ENCODE assay signal across 16 mouse cellular contexts in the genomic region with DNA sequence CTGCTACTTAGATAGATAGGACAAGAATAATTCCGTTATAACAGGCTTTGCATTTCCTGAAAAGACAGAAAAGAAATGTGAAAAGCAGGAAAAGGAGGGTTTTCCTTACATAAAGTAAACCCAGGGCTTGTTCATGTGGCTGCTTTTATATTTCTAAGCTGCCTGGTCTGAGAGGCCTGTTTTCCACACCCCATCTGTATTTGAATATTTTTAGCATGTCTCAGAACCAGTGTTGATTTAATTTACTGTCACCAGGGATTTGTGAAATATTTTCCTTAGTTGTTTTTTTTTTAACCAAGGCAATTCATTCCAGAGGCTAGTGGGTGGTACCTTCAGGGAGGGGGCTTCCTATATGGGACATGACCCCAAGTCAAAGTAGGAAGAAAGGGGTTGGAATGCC. TPM values are rescaled to one million over a fixed set of nuclear protein-coding genes. Genes with fewer than 3 reads are reported as not detected.
"Had no signal": no experiment of that assay in that cellular context is flagged by ENCODE, and none has a peak within 500 bp of the region (broad histone marks: within the 10 kb centered on the region; RNA-seq: fewer than 3 reads in every experiment).

No protein-coding gene starts in this region.

- H3K9me3 ChIP-seq: limb, embryonic 15.5 days; liver, embryonic 12.5 days; midbrain, embryonic 10.5 days; midbrain, embryonic 15.5 days; neural tube, embryonic 12.5 days had no signal

- H3K27me3 ChIP-seq: limb, embryonic 15.5 days; midbrain, embryonic 15.5 days; neural tube, embryonic 12.5 days had no signal

- DNase-seq: kidney, postnatal 25 days; lung, embryonic 14.5 days; lung, postnatal 10 days; lung, postnatal 4 days; thymus, adult 18-20 months; thymus, postnatal 14 days had no signal

- H3K4me1 ChIP-seq: liver, embryonic 12.5 days; midbrain, embryonic 10.5 days had no signal

- ATAC-seq: liver, embryonic 12.5 days; midbrain, embryonic 15.5 days had no signal

- H3K36me3 ChIP-seq: limb, embryonic 15.5 days; liver, embryonic 12.5 days; midbrain, embryonic 10.5 days; midbrain, embryonic 15.5 days; neural tube, embryonic 12.5 days had no signal

- H3K9ac ChIP-seq: limb, embryonic 15.5 days; liver, embryonic 12.5 days; lung, embryonic 14.5 days; midbrain, embryonic 15.5 days; neural tube, embryonic 12.5 days had no signal

- H3K4me3 ChIP-seq: limb, embryonic 15.5 days; liver, embryonic 12.5 days; midbrain, embryonic 10.5 days; midbrain, embryonic 15.5 days; neural tube, embryonic 12.5 days had no signal

- H3K27ac ChIP-seq: limb, embryonic 15.5 days; liver, embryonic 12.5 days; midbrain, embryonic 10.5 days; midbrain, embryonic 15.5 days; neural tube, embryonic 12.5 days; stomach, postnatal 0 days had no signal

- H3K4me2 ChIP-seq: limb, embryonic 15.5 days; liver, embryonic 12.5 days; lung, embryonic 14.5 days; midbrain, embryonic 15.5 days; neural tube, embryonic 12.5 days had no signal

RNA-seq across cellular contexts. Expression of gene Ppp2r2c, which starts 26.6 kb away (rescaled TPM):
- total RNA-seq: megakaryocyte, adult 5-6 weeks; monocyte, adult 5-6 weeks; neutrophil, adult 5-6 weeks had no signal
- polyA plus RNA-seq: kidney, embryonic 16.5 days had no signal
